ENCODE assay signal across 17 mouse cellular contexts in genomic region chr10:39230634-39231410, GRCm38 (mm10).
DNase-seq lines count a peak whose midpoint lies in the region; ATAC-seq lines count a peak whose summit lies in the region.
"Had no signal": no experiment of that assay in that cellular context is flagged by ENCODE, and none has a peak within 500 bp of the region (broad histone marks: within the 10 kb centered on the region; RNA-seq: fewer than 3 reads in every experiment).

No protein-coding gene starts in this region.

- no peaks in the 10 kb centered on the region for H3K27me3 ChIP-seq in hindbrain, embryonic 12.5 days
- no peaks in the 10 kb centered on the region for H3K27me3 ChIP-seq in hindbrain, embryonic 10.5 days (ENCODE audit: insufficient read depth, poor library complexity, severe bottlenecking)
- no peaks in the 10 kb centered on the region; the same call in 1 of the 2 replicates for H3K27me3 ChIP-seq in liver, embryonic 15.5 days
- H3K27me3 ChIP-seq: embryonic facial prominence, embryonic 12.5 days; limb, embryonic 15.5 days had no signal

- H3K36me3 ChIP-seq in hindbrain, embryonic 12.5 days = no peaks in the 10 kb centered on the region
- H3K36me3 ChIP-seq in hindbrain, embryonic 10.5 days = no peaks in the 10 kb centered on the region
- H3K36me3 ChIP-seq in liver, embryonic 15.5 days (replicated peaks) = no peaks in the 10 kb centered on the region
- H3K36me3 ChIP-seq: embryonic facial prominence, embryonic 12.5 days; limb, embryonic 15.5 days had no signal

- peak overlapping the region; percentile 23; the same call in 1 of the 2 replicates for H3K27ac ChIP-seq in hindbrain, embryonic 12.5 days
- no peak overlapping the region for H3K27ac ChIP-seq in hindbrain, embryonic 10.5 days
- no peak overlapping the region for H3K27ac ChIP-seq in liver, embryonic 15.5 days (replicated peaks)
- H3K27ac ChIP-seq: embryonic facial prominence, embryonic 12.5 days; heart, adult 2 months; limb, embryonic 15.5 days had no signal

- peak; percentile 43; the same call in 1 of the 2 replicates for ATAC-seq in hindbrain, embryonic 12.5 days (ENCODE audit: low FRiP score)
- peak; percentile 71 for ATAC-seq in liver, embryonic 15.5 days (ENCODE audit: insufficient read depth)

- no peaks in the 10 kb centered on the region for H3K9me3 ChIP-seq in hindbrain, embryonic 12.5 days (replicated peaks)
- H3K9me3 ChIP-seq in hindbrain, embryonic 10.5 days = no peaks in the 10 kb centered on the region
- no peaks in the 10 kb centered on the region for H3K9me3 ChIP-seq in liver, embryonic 15.5 days (replicated peaks)
- H3K9me3 ChIP-seq: embryonic facial prominence, embryonic 12.5 days; limb, embryonic 15.5 days; megakaryocyte, embryonic 14.5 days had no signal

- WGBS in hindbrain, embryonic 12.5 days = 46% methylated on average over 14 of the region's 14 CpGs
- 57% methylated on average over 14 of the region's 14 CpGs for WGBS in hindbrain, embryonic 10.5 days
- 40% methylated on average over 14 of the region's 14 CpGs for WGBS in liver, embryonic 15.5 days (ENCODE audit: insufficient replicate concordance)

- no peak for DNase-seq in hindbrain, embryonic 10.5 days (ENCODE audit: low spot score)
- DNase-seq in ES-CJ7 (ENCODE audit: low read depth, low spot score) = peak; percentile 68
- DNase-seq in c-Kit-positive CD71-positive TER-119-negative erythroid progenitor cells, embryonic 14.5 days (ENCODE audit: low read depth) = peak; percentile 24
- no peak for DNase-seq in cerebellum, postnatal 25 days
- no peak for DNase-seq in lung, postnatal 4 days
- no peak for DNase-seq in kidney, postnatal 10 days
- DNase-seq: cerebellum, postnatal 10 days; heart, adult 2 months; heart, postnatal 4 days; kidney, postnatal 25 days; right cerebral cortex, postnatal 25 days; thymus, postnatal 36 days had no signal

- no peak overlapping the region for H3K9ac ChIP-seq in hindbrain, embryonic 12.5 days
- H3K9ac ChIP-seq in liver, embryonic 15.5 days = no peak overlapping the region
- H3K9ac ChIP-seq: embryonic facial prominence, embryonic 12.5 days; limb, embryonic 15.5 days had no signal

- no peak overlapping the region for H3K4me2 ChIP-seq in hindbrain, embryonic 12.5 days (replicated peaks)
- no peak overlapping the region; the same call in 1 of the 2 replicates for H3K4me2 ChIP-seq in liver, embryonic 15.5 days
- H3K4me2 ChIP-seq: embryonic facial prominence, embryonic 12.5 days; limb, embryonic 15.5 days had no signal

- peaks cover 10% of the 10 kb centered on the region for H3K4me1 ChIP-seq in hindbrain, embryonic 12.5 days
- H3K4me1 ChIP-seq in hindbrain, embryonic 10.5 days (replicated peaks) = peaks cover 29% of the 10 kb centered on the region
- peaks cover 15% of the 10 kb centered on the region for H3K4me1 ChIP-seq in liver, embryonic 15.5 days (replicated peaks)

- no peak overlapping the region for H3K4me3 ChIP-seq in hindbrain, embryonic 12.5 days
- H3K4me3 ChIP-seq in hindbrain, embryonic 10.5 days = no peak overlapping the region
- no peak overlapping the region for H3K4me3 ChIP-seq in liver, embryonic 15.5 days (replicated peaks)
- H3K4me3 ChIP-seq: embryonic facial prominence, embryonic 12.5 days; heart, adult 2 months; limb, embryonic 15.5 days; megakaryocyte, embryonic 14.5 days had no signal

Comparison
In these comparisons a context has a peak if more than half of its experiments do, and no peak if none do; other contexts are left out.
1. DNase-seq: peak in ES-CJ7 (single experiment) and c-Kit-positive CD71-positive TER-119-negative erythroid progenitor cells, embryonic 14.5 days (single experiment); none in hindbrain, embryonic 10.5 days (single experiment), cerebellum, postnatal 25 days (0 of 2), lung, postnatal 4 days (0 of 2) and kidney, postnatal 10 days (single experiment).